Mouse (Mus musculus): ENCODE results near the gene Kcns1. TPM values are rescaled to one million over a fixed set of nuclear protein-coding genes. Genes with fewer than 3 reads are reported as not detected.

Kcns1 gene
- polyA plus RNA-seq (2012; rRNA removed): 0.08 and 0.40 TPM in 2 replicates

DNA sequence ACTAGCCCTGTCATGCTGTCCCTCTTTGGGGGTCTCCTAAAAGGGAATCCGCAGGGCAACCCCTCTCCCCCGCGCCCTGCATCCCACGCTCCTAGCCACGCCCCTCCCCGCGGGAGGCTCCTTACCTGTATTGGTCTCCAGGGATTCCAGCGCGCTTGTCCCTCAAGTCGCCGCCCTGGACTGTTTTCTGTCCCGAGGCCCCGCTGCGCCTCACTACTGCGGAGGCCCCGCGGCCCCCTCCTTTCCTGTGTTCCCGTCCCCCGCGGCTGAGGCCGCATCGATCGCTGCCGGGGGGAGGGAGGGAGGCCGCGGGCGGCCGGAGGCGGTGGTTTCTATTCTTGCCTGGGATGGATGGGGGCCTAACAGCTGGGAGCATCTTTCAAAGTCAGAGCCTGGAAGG lies at the start of gene Kcns1:
Kcns1 (minus strand) TSS at position 212 of the 400 bp plus-strand sequence.

DNA sequence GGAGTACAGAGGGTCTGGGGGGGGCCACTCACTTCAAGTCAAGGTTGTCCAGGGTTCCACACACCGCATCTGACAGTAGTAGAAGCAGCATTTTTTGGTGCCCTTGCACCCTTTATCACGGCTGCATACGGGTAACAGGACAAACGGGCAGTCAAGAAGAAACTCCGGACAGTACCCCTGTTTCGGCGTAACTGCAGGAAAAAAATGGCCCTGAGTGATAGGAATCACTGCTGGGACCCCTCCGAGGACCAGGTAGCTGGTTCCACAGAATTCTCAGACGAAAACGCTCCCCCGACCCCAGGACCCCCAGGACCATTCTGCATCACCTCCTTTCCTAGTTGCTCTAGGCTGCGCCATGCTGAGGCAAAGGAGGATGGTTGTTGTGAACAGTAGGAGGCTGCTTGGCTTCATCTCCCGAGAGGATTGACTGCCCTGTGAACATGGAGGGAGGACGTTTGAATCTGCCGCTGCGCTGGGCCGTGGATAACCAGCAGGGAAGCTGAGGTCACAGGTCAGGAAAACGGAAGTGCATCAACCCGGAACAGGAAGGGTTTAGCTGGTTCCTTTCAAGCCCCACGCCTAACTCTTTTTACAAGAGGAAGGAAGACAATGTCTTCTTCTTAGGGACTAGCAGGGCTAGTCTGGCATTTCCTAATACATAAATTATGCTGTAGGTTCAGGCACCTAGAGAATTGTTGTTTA lies 28.9 kb upstream of the Kcns1 start, which contains the start of gene Wfdc15a:
Wfdc15a (minus strand) TSS at position 505 of the 702 bp plus-strand sequence.

DNA sequence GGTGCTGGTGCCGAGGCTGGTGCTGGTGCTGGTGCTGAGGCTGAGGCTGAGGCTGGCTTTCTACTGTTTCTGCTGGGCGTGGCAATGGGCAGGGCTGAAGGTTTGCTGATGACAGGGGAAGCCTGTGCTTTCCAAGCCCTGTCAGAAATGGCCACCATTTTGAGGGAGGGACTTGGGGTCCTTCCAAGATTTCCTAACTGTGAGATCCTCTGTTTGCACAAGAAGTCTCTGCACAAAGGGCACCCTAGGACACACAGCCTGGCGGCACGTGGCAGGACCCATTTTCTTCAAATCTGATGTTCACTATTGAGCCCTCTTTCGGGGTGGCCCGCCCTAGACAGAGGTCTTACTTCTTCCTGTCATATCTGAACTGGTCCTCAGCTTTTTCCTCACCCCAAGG lies 19.7 kb upstream of the Kcns1 start, which contains the start of gene Wfdc12:
Wfdc12 (minus strand) TSS at position 33 of the 400 bp plus-strand sequence.

DNA sequence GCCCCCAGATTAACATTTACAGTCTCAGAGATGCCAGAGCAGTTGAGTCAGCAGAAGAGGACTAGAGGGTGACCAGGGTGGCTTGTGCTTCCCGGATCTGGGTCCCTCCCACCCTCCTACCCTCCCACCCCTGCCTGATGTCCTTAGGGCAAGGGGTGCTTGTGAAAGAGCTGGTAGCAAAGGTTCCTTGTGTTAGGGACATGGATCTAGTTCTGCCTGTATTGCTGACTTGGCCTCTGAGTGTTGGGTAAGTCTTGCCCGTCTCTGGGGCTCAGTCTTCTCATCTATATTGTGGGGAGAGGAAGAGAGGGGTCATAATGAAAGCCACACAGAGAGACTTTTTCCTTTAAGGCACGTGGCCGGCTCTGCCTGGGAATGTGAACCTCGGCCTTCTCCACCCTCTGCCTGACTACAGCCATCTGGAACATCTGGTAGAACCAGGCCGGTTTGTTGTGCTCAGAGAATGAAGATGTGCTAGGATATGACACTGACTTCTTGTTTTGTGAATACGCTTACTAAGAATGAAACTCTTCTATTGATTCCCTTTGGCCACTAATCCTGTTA lies 11.9 kb upstream of the Kcns1 start, which contains the start of gene Wfdc5:
Wfdc5 (minus strand) TSS at position 51 of the 564 bp plus-strand sequence.

Other genes with a start within 250 kb of the Kcns1 start
- 23.0 and 23.8 TPM in 2 replicates for gene Ywhab, start 176.2 kb downstream of the Kcns1 start, polyA plus RNA-seq (2012; rRNA removed)
- 0.06 and 0.25 TPM in 2 replicates for gene Pabpc1l, start 145.7 kb downstream of the Kcns1 start, polyA plus RNA-seq (2012; rRNA removed)
- 3.3 and 3.8 TPM in 2 replicates for gene Stk4, start 100.8 kb downstream of the Kcns1 start, polyA plus RNA-seq (2012; rRNA removed)
- gene Tomm34, start 99.9 kb downstream of the Kcns1 start, polyA plus RNA-seq (2012; rRNA removed): 24.2 and 26.3 TPM in 2 replicates
- 10.8 and 14.8 TPM in 2 replicates for gene Wfdc5, start 11.6 kb upstream of the Kcns1 start, polyA plus RNA-seq (2012; rRNA removed)
- gene Wfdc12, start 19.5 kb upstream of the Kcns1 start, polyA plus RNA-seq (2012; rRNA removed): 2.2 and 4.7 TPM in 2 replicates
- gene Wfdc15a, start 29.0 kb upstream of the Kcns1 start, polyA plus RNA-seq (2012; rRNA removed): not detected in 2 replicates
- 1.7 TPM in 1 of 2 replicates, not detected in the other for gene Wfdc15b, start 50.5 kb upstream of the Kcns1 start, polyA plus RNA-seq (2012; rRNA removed)
- not detected in 2 replicates for gene Svs2, start 67.4 kb upstream of the Kcns1 start, polyA plus RNA-seq (2012; rRNA removed)
- gene Svs3b, start 85.5 kb upstream of the Kcns1 start, polyA plus RNA-seq (2012; rRNA removed): not detected in 2 replicates
- not detected in 2 replicates for gene Svs4, start 107.3 kb upstream of the Kcns1 start, polyA plus RNA-seq (2012; rRNA removed)
- gene Svs3a, start 118.2 kb upstream of the Kcns1 start, polyA plus RNA-seq (2012; rRNA removed): not detected in 2 replicates
- not detected in 2 replicates for gene Svs6, start 145.6 kb upstream of the Kcns1 start, polyA plus RNA-seq (2012; rRNA removed)
- not detected in 2 replicates for gene Svs5, start 161.6 kb upstream of the Kcns1 start, polyA plus RNA-seq (2012; rRNA removed)
- gene Slpi, start 218.0 kb upstream of the Kcns1 start, polyA plus RNA-seq (2012; rRNA removed): 82.6 and 153 TPM in 2 replicates
- gene Rbpjl, start 232.0 kb upstream of the Kcns1 start, polyA plus RNA-seq (2012; rRNA removed): 3.5 and 6.9 TPM in 2 replicates
- 0.78 and 1.2 TPM in 2 replicates for gene Matn4, start 234.0 kb upstream of the Kcns1 start, polyA plus RNA-seq (2012; rRNA removed)